Mouse (Mus musculus): ENCODE measurements around the gene Gm1140. TPM values are rescaled to one million over a fixed set of nuclear protein-coding genes. Genes with fewer than 3 reads are reported as not detected.
"Not testable (repeated sequence)": the region's sequence is repeated elsewhere in the genome, so short reads cannot be mapped to it uniquely, and the experiment has no call there.

The Gm1140 gene
- total RNA-seq (2014; fragmentation: Nextera tagmentation) (not detected in 2 replicates), total RNA-seq (2017) (not detected in 2 replicates)

- not testable (repeated sequence) for ATAC-seq (replicated peaks; ENCODE audit: poor library complexity, severe bottlenecking)
Observed at GRCm38 (mm10) chrX:67693462-67693861, at the start of gene Gm1140. TSS of gene Gm1140 (minus strand) at chrX:67693562.

GRCm38 (mm10) chrX:67695398-67695797 is 2.0 kb upstream of the Gm1140 start, which contains the start of gene Gm14692:
TSS of gene Gm14692 (plus strand) at chrX:67695698.
- ATAC-seq (replicated peaks; ENCODE audit: poor library complexity, severe bottlenecking) = not testable (repeated sequence)

Other genes starting within 250 kb of the Gm1140 start
- gene Gm14692, start 2.1 kb upstream of the Gm1140 start, total RNA-seq (2014; fragmentation: Nextera tagmentation) = not detected in 2 replicates
- gene Gm14692, start 2.1 kb upstream of the Gm1140 start, total RNA-seq (2017) = not detected in 2 replicates
- not detected in 2 replicates for gene 4933436I01Rik, start 227.9 kb upstream of the Gm1140 start, total RNA-seq (2014; fragmentation: Nextera tagmentation)
- not detected in 2 replicates for gene 4933436I01Rik, start 227.9 kb upstream of the Gm1140 start, total RNA-seq (2017)

Data from granulocyte monocyte progenitor cell, adult 5-6 weeks (primary cell).